Mouse (Mus musculus): Measurements from ENCODE around the gene Tmem144. TPM values are rescaled to one million over a fixed set of nuclear protein-coding genes. Genes with fewer than 3 reads are reported as not detected.

The Tmem144 gene
- polyA plus RNA-seq, 1 experiment from 2014 or later = 2.2 TPM

GRCm38 (mm10) chr3:79843999-79844398, 8.6 kb downstream of the Tmem144 start:
- Histone ChIP-seq H3K27ac (replicated peaks) (no peak overlapping the region), H3K4me3 (ENCODE audit: low read depth, low read length) (no peak overlapping the region), H3K27me3 (ENCODE audit: control insufficient read depth, insufficient read depth, low read length) (no peaks in the 10 kb centered on the region), H3K4me1 (replicated peaks; ENCODE audit: control insufficient read depth, insufficient read depth) (no peaks in the 10 kb centered on the region), H3K9me3 (ENCODE audit: control insufficient read depth, low read length) (no peaks in the 10 kb centered on the region), H3K4me2 (replicated peaks; ENCODE audit: low read depth) (no peak overlapping the region), H3K36me3 (ENCODE audit: control insufficient read depth, insufficient read depth, low read length) (no peaks in the 10 kb centered on the region), H3K9ac (ENCODE audit: low read length) (no peak overlapping the region)
- TF ChIP-seq EP300 (optimal IDR thresholded peaks at IDR 0.05) (no peak), CTCF (IDR thresholded peaks at IDR 0.05; ENCODE audit: low read depth) (no peak)
- no peak for ATAC-seq (ENCODE audit: low FRiP score, low TSS enrichment)
- 88% methylated on average over 9 of the region's 9 CpGs for WGBS
- no peak for DNase-seq (ENCODE audit: low spot score)

GRCm38 (mm10) chr3:79842616-79843016, 10.0 kb downstream of the Tmem144 start:
- DNase-seq (ENCODE audit: low spot score) (peak; percentile 82), ATAC-seq (ENCODE audit: low FRiP score, low TSS enrichment) (peak; percentile 96)
- no peaks in the 10 kb centered on the region for H3K27me3 ChIP-seq (ENCODE audit: control insufficient read depth, insufficient read depth, low read length)
- peak overlapping the region; percentile 77 for H3K4me2 ChIP-seq (replicated peaks; ENCODE audit: low read depth)
- peak overlapping the region; percentile 58 for H3K9ac ChIP-seq (ENCODE audit: low read length)
- under 1% methylated on average over 19 of the region's 19 CpGs for WGBS
- no peaks in the 10 kb centered on the region for H3K36me3 ChIP-seq (ENCODE audit: control insufficient read depth, insufficient read depth, low read length)
- peak overlapping the region; percentile 77 for H3K27ac ChIP-seq (replicated peaks)
- no peaks in the 10 kb centered on the region for H3K4me1 ChIP-seq (replicated peaks; ENCODE audit: control insufficient read depth, insufficient read depth)
- H3K9me3 ChIP-seq (ENCODE audit: control insufficient read depth, low read length) = no peaks in the 10 kb centered on the region
- peak overlapping the region; percentile 54 for H3K4me3 ChIP-seq (ENCODE audit: low read depth, low read length)
- TF ChIP-seq EP300 (optimal IDR thresholded peaks at IDR 0.05) (no peak), CTCF (IDR thresholded peaks at IDR 0.05; ENCODE audit: low read depth) (0 out of 2 replicates have a peak, but pooled peaks have one; percentile 3)

- WGBS = 4% methylated on average over 12 of the region's 12 CpGs
- no peaks in the 10 kb centered on the region for H3K36me3 ChIP-seq (ENCODE audit: control insufficient read depth, insufficient read depth, low read length)
- peak overlapping the region; percentile 77 for H3K4me2 ChIP-seq (replicated peaks; ENCODE audit: low read depth)
- no peak for TF ChIP-seq EP300 (optimal IDR thresholded peaks at IDR 0.05)
- TF ChIP-seq CTCF (IDR thresholded peaks at IDR 0.05; ENCODE audit: low read depth) = no peak
- H3K4me3 ChIP-seq (ENCODE audit: low read depth, low read length) = peak overlapping the region; percentile 54
- H3K27me3 ChIP-seq (ENCODE audit: control insufficient read depth, insufficient read depth, low read length) = no peaks in the 10 kb centered on the region
- H3K27ac ChIP-seq (replicated peaks) = peak overlapping the region; percentile 77; the same call in 1 of the 2 replicates
- ATAC-seq (ENCODE audit: low FRiP score, low TSS enrichment) = peak; percentile 84
- peak overlapping the region; percentile 58; the same call in 1 of the 2 replicates for H3K9ac ChIP-seq (ENCODE audit: low read length)
- peak; percentile 78 for DNase-seq (ENCODE audit: low spot score)
- H3K4me1 ChIP-seq (replicated peaks; ENCODE audit: control insufficient read depth, insufficient read depth) = no peaks in the 10 kb centered on the region
- no peaks in the 10 kb centered on the region for H3K9me3 ChIP-seq (ENCODE audit: control insufficient read depth, low read length)
Measured at GRCm38 (mm10) chr3:79842165-79842564, 10.4 kb downstream of the Tmem144 start.

- ATAC-seq (ENCODE audit: low FRiP score, low TSS enrichment) (no peak), DNase-seq (ENCODE audit: low spot score) (no peak)
- TF ChIP-seq CTCF (IDR thresholded peaks at IDR 0.05; ENCODE audit: low read depth) (no peak), EP300 (optimal IDR thresholded peaks at IDR 0.05) (no peak)
- Histone ChIP-seq H3K27ac (replicated peaks) (no peak overlapping the region), H3K9ac (ENCODE audit: low read length) (no peak overlapping the region), H3K36me3 (ENCODE audit: control insufficient read depth, insufficient read depth, low read length) (no peaks in the 10 kb centered on the region), H3K4me1 (replicated peaks; ENCODE audit: control insufficient read depth, insufficient read depth) (no peaks in the 10 kb centered on the region), H3K27me3 (ENCODE audit: control insufficient read depth, insufficient read depth, low read length) (no peaks in the 10 kb centered on the region), H3K4me3 (ENCODE audit: low read depth, low read length) (peak overlapping the region; percentile 54), H3K4me2 (replicated peaks; ENCODE audit: low read depth) (peak overlapping the region; percentile 77), H3K9me3 (ENCODE audit: control insufficient read depth, low read length) (no peaks in the 10 kb centered on the region)
- WGBS = 56% methylated on average over 6 of the region's 6 CpGs
Measured at GRCm38 (mm10) chr3:79841475-79841874, 11.1 kb downstream of the Tmem144 start.

- TF ChIP-seq EP300 (optimal IDR thresholded peaks at IDR 0.05) = no peak
- TF ChIP-seq CTCF (IDR thresholded peaks at IDR 0.05; ENCODE audit: low read depth) = peak; percentile 55
- no peak for ATAC-seq (ENCODE audit: low FRiP score, low TSS enrichment)
- Histone ChIP-seq H3K36me3 (ENCODE audit: control insufficient read depth, insufficient read depth, low read length) (no peaks in the 10 kb centered on the region), H3K27ac (replicated peaks) (no peak overlapping the region), H3K4me3 (ENCODE audit: low read depth, low read length) (no peak overlapping the region), H3K4me1 (replicated peaks; ENCODE audit: control insufficient read depth, insufficient read depth) (no peaks in the 10 kb centered on the region), H3K9me3 (ENCODE audit: control insufficient read depth, low read length) (no peaks in the 10 kb centered on the region), H3K4me2 (replicated peaks; ENCODE audit: low read depth) (no peak overlapping the region), H3K27me3 (ENCODE audit: control insufficient read depth, insufficient read depth, low read length) (no peaks in the 10 kb centered on the region), H3K9ac (ENCODE audit: low read length) (no peak overlapping the region)
- 50% methylated on average over 6 of the region's 6 CpGs for WGBS
- DNase-seq (ENCODE audit: low spot score) = no peak
Measured at GRCm38 (mm10) chr3:79838751-79839150, 13.8 kb downstream of the Tmem144 start.

- Histone ChIP-seq H3K27me3 (ENCODE audit: control insufficient read depth, insufficient read depth, low read length) (no peaks in the 10 kb centered on the region), H3K4me2 (replicated peaks; ENCODE audit: low read depth) (no peak overlapping the region), H3K9ac (ENCODE audit: low read length) (no peak overlapping the region), H3K27ac (replicated peaks) (no peak overlapping the region), H3K4me3 (ENCODE audit: low read depth, low read length) (no peak overlapping the region), H3K4me1 (replicated peaks; ENCODE audit: control insufficient read depth, insufficient read depth) (no peaks in the 10 kb centered on the region), H3K9me3 (ENCODE audit: control insufficient read depth, low read length) (no peaks in the 10 kb centered on the region), H3K36me3 (ENCODE audit: control insufficient read depth, insufficient read depth, low read length) (no peaks in the 10 kb centered on the region)
- ATAC-seq (ENCODE audit: low FRiP score, low TSS enrichment) = no peak
- no peak for DNase-seq (ENCODE audit: low spot score)
- TF ChIP-seq EP300 (optimal IDR thresholded peaks at IDR 0.05) (no peak), CTCF (IDR thresholded peaks at IDR 0.05; ENCODE audit: low read depth) (no peak)
Measured at GRCm38 (mm10) chr3:79829289-79829688, 23.3 kb downstream of the Tmem144 start.

Measured in stomach, postnatal 0 days (tissue).